Mouse (Mus musculus) G1E (cell line): ENCODE data around the gene Gprc6a.

Experiments
- CTCF ChIP-seq: IDR thresholded peaks from 2 replicates; pipeline ENCODE4 v1.5.1; 2012; ENCODE audit warnings: low read depth, low read length, inconsistent platforms, mixed read lengths
- GATA1 ChIP-seq: IDR thresholded peaks from 2 replicates; pipeline ENCODE4 v1.6.1; 2012; ENCODE audit warnings: borderline replicate concordance, low read length, inconsistent platforms, mixed read lengths
- GATA2 ChIP-seq: IDR thresholded peaks from 2 replicates; pipeline ENCODE4 v1.6.1; 2012; ENCODE audit warnings: low read depth, low read length, inconsistent platforms, borderline replicate concordance
- TAL1 ChIP-seq: conservative IDR thresholded peaks from 2 replicates; pipeline ENCODE4 v1.6.1; 2012; ENCODE audit warnings: low read depth, low read length, inconsistent platforms, mixed read lengths

DNA sequence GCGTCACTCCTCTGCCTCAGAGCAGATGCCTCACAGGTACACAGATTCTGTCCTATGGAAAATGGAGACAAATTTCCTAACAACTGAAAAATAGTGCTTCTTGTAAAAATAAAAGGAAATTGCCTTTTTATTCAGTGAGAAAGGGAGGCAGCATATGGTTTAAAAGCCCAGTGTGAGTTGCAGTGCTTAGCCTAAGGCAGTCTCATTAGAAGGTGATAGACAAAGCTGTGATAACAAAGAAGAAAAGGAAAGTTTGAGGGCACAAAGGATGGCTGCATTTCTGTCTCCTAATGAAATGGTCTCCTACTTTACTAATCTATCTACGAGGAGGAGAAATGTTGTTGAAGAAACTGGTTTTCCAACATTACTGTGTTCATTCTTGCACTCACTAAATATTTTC lies 12.7 kb downstream of the Gprc6a start:
- TF ChIP-seq CTCF (no peak), GATA1 (no peak), TAL1 (no peak), GATA2 (no peak)
